Mouse (Mus musculus) kidney, postnatal 10 days (tissue): ENCODE measurements around the gene Akap3.

Experiments used
- DNase-seq: peaks from one replicate; pipeline ENCODE4 v3.0.0; 2021; ENCODE audit warnings: mixed read lengths

Akap3 gene

DNA sequence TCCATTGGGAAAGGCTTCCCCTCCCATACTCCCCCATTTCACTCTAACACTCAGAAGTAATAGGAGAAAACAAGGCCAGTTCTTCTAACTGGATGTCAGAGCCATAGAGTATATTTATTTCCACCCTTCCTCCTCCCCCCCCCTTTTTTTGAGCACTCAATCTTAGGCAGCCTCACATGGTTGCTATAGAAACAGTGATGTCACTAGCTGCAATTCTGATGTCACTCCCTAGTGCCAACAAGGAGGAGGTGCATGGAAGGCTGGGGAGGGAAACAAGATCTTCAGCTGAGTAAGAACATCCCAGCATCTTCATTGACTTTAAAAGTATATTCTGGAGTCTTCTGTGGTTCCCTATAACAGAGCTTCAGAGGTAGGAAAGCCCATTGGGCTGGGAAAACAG is at the start of gene Akap3:
TSS of gene Akap3 (plus strand) at position 218 of the 400 bp plus-strand sequence.
- no peak for DNase-seq

DNA sequence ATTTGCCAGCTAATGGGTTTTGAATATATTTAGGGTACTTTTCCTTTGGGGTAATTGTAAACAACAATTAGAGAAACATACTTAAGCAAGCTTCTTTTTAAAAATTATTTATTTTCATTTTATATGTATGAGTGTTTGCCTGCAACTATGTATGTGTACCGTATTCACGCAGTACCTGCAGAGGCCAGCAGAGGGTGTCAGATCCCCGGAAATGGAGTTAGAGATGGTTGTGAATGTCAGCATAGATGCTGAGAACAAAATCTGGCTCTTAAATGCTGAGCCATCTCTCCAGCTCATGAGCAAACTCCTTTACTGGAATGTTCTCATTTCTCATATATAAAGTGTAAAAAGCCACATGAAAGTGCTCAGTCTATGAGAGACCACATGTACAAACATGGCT is 46.1 kb upstream of the Akap3 start:
- no peak for DNase-seq

DNA sequence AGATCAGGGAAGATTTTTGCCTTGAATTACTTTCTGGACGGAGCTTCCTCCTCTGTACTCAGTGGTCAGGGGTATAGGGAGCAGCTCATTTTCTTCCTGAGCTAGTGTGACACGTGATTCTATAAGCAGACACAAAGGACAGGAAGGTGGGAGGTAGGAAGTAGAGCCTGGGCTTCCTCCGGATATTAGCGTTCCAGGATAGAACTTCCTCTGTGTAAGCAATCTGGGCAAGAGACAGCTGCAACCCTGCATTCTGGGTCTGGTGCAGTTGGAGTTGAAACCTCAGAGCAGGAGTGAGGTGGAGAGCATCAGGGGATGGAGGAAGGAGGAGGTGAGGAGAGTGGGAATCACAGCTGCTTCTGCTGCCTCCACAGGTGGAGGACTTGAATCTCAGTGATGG is 44.8 kb upstream of the Akap3 start:
- no peak for DNase-seq

DNA sequence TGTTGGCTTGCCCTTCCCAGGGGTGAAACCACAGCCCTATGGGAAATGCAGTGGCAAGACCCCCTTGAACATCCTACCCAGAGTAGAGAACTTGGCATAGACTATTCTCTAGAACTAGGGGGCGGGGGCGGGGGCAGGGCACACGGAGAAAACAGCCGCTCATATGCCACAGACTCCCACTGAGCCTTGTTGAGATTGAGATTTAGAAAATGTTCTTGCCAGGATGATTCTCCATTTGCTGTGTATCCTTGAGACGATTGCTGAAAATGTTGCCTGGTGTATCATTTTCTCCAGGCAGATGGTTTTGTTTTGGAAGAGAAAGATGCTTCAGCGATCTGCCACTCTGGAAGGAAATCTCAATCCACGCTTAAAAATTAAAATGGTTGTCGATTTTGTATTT is 44.3 kb upstream of the Akap3 start:
- DNase-seq = no peak

DNA sequence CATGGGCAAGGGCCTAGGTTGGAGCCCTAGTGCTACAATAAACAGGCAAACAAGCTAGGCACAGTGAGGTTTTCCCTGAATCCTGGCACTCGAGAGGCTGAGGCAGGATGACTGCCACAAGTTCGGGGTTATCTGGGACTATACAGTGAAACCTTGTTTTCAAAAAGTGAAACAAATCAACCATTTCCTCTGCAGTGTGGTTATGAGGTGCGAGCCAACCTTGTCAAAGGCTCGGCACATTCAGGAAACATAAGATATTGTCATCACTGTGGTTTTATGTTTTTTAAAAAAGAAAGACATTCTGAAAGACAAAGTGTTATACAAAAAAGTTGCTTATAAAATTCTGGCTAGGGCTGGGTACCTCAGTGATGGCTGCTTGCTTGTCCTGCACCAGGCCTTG is 41.4 kb upstream of the Akap3 start:
- no peak for DNase-seq

DNA sequence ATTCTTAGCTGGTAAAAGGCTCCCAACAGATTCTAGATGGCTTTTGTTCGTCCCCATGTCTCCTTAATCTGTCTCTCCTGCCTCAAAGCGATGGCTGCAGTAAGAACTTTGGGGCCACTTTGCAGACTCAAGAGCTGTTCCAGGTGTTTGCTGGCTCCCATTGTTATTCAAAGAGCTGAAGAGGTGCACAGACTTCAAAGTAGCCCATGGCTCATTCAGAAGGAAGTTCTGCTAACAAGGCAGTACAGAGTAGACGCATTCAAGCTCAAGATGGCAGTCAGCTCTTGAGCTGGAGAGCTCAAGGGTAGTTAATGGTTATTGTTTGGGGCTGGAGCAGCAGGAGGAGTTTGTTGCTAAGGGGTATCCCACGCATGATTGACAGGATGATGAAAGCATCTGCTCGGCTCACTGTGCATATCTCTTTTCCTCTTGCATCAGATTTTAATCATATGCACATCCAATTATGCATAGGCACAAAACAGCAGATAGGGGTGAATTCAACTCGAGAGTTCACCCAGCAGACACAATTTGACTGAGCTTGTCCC is 37.6 kb upstream of the Akap3 start:
- no peak for DNase-seq

DNA sequence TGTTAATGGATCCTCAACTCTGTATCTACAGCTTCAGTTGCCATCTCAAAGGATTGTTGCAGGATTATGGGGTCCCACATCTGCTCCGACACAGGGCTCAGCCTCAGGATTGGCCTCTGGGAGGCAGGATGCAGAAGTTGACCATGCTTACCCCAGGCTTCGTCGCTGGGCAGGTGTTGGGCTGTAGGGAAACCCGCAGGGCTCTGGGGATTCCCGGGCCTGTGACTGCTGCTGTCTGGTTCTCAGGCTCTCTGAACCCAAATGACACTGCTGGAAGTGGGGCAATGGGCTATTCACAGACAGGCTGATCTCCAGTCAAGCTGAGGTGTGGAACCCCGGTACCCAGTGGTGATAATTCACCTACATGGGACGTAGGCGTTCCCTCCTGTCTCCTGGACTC is 36.6 kb upstream of the Akap3 start:
- DNase-seq = no peak

DNA sequence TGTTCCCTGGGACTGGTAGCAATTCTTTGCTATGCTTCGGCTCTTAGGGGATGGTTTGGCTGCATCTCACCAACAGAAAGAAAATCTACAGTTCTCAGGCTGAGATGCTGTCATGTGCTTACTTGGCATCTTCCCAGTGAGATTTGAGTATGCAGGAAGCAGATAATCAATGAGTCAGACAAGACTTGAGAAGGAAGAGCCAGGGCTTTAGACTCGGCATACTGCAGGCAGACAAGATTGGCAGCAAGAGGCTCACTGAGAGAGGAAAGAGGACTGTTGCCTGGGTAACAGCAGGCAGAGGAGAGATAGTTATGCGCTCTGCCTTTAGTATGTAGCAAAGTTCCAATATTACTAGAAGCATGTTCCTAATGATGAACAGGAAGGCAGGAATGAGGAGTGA is 29.8 kb upstream of the Akap3 start:
- DNase-seq = no peak

DNA sequence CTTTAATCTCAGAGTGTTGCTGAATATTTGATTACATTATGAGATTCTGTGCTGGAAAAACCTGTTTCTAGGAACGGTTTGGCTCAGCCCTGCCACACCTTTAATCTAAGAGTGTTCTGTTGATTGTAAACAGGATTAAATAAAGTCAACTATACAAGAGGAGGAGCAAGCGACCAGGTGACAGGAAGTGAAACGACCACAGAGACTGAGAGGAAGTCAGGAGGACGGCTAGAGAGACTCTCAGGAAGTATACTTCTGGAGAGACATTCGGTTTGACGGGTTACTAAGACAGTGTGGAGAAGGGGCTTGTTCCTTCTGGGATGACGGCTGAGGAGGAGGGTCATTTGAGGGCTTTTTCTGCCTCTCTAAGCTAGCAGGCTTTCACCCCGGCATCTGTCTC is 16.3 kb upstream of the Akap3 start:
- DNase-seq = no peak

DNA sequence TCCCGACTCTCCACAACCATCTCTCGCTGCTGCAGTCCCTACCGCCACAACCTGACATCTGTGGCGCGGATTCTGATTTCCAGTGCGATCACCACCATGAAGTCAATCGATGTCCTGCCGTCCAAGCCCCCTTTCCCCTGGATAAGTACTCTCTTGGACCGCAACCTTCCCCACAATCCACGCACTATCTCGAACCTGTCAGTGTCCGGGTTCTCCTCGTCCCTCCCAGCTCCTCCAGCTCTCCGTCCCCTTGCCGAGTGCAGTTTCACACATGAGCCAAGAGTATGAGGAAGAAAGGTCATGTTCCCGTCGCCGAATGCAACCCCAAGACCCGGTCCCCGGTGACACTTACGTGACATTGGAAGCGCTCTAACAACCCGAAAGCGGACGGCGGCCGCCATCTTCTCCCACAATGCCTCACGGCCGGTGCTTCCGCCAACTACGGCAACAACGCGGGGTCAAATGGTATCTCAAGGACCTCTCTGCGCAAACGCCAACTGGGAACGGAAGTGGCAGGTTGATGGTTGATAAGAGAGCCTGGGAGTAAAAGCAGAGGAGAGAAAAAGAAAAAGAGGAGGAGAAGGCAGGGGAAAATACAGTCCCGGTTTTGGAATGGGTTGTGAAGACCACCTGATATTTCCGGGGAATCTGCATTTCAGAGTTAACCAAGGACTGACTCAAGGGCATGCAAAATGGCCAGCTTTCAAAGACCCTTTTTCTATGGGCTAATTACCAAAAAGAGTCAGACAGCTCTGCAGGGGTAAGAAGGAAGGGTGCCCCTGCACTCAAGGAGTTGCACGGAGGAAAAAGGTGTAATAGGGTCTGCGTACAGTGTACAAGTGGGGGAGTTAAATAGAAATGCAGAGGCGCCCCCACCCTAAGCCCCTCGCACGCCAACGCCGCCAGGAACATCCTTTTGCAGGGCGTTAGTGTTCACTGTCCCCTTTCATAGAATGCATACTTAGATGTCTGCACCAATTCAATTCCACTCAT is 3.9 kb upstream of the Akap3 start, which contains the start of gene Ndufa9:
TSS of gene Ndufa9 (minus strand) at position 425 of the 993 bp plus-strand sequence.
- peak; percentile 97 for DNase-seq

DNA sequence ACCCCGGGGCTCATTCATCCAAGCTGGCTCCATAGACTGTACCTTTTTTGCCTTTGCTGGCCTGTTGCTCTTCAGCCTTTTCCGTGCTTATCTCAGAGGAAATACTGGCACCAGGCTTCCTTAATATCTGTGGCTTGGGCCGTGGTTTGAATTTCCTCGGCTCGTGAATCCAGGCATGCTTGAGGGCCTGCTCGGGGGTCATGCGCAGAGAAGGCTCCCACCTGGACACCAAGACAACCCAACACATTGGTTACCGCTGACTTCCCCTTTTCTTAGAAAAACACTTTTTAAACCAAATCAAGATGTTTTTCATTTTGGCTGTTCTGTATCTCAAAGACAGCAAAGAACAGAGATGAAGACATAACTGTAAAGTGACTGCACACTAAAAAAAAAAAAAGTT is 24.2 kb downstream of the Akap3 start:
- DNase-seq = no peak

DNA sequence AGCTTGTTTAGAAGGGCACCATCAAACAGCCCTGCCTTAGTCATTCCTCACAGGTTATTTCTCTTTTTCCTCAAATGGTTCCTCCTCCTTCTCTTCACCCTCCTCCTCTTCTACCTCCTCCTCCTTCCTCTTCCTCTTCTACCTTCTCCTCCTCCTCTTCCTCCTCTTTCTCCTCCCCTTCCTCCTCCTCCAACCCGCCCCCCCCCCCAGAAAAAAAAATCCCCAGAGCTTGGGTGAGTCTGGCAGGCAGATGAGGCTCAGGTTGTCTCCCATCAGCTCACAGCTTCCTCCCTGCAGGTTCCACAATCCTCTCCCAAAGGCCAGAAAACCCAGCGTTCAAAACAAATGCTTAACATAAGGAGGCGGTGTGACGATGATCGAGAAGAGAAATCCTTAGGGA is 54.5 kb downstream of the Akap3 start:
- DNase-seq = no peak

DNA sequence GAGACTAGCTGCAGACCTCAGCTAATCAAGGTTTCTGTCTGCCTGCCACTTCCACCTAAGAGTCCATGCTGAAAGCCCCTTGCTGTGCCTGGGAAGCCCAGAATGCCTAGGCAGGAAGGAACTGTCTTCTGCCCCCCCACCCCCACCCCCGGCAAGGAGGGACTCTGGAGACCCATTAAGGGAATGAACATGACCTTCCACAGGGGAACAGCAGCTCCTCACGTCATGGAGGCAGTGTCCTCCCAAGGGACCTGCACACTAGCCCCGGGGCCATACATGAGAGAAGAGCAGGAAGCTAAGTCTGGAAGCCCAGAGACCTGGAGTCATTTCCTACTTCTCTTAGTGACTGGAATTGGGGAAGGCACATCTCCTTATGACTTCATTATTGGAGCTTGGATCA is 55.0 kb downstream of the Akap3 start:
- no peak for DNase-seq

DNA sequence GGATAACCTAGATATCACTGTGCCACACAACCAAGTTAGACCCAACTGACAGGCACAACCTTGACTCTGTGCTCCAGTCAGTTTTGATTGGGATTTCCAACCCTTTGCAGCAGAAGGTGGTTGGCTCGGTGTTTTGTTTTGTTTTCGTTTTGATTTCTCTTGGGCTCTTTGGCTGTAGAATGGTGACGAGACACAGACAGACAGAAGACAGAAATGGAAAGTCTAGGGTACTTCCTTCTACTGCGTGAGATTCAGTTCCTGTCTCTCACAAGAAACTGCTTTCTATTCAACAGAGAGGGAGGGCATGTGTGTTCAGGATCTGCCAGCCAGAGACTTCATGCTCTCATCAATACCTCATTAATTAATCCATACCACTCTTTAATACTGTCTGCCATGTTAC is 57.8 kb downstream of the Akap3 start:
- DNase-seq = no peak

DNA sequence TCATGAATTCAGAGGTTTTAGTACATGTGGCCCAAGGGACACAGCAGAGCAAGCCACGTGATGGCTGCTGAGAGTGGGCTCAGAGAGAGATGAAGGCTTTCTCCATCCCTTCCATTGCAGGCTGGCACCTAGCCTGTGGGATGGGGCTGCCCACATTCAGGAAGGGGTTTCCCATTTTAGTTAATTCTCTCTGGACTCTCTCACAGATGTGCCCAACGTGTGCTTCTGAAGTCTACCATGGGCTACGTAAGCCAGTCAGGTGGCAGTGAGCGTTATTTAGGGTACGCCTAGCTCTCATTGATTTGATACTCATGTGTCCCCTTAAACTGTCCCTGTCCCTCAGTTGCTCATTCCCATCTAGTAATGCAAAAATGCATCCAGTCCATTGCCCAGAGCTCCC is 62.0 kb downstream of the Akap3 start:
- no peak for DNase-seq

DNA sequence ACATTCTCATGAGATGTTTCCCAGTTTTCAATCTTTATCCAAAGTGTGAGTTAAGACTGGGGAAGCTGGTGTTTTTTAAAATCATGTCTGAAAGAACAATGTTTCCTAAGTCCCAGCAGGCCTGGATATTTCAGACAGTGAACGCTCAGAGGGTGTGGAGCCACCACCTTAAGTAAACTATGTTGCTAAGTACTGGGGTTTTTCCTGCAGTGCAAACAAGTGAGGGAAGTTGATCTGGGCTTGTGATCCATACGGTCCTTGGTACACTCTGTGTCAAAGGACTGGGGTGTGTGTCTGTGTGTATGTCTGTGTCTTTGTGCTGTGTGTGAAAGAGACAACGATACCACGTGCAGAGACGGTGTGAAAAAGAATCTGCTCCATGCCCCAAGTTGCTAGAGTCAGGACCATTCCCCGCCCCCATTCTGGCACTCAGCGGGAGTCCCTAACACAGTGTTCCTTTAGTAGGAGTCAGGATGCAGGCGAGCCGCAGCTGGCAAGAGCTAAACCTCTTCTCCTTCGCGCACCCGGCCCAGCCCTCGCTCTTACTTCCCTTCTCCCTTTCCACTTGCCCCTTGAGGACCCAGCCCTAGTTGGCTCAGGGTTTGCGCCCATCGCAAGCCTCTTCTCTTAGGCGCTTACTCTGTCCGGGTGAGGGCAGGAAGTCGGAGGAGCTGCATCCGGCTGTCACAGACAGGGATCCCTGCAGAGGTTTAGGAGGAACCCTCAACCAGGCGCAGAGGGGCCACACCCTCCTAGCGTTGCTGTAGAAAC is 68.4 kb downstream of the Akap3 start, which contains the start of gene Dyrk4:
TSS of gene Dyrk4 (minus strand) at position 729 of the 771 bp plus-strand sequence.
- peak; percentile 50 for DNase-seq
